In genomic region chr19:8851639-8852038, GRCm38 (mm10) we compare ENCODE assay signal across 17 mouse cellular contexts. TPM values are rescaled to one million over a fixed set of nuclear protein-coding genes. Genes with fewer than 3 reads are reported as not detected.
DNase-seq lines count a peak whose midpoint lies in the region; ATAC-seq and TF ChIP-seq lines count a peak whose summit lies in the region.
"Had no signal": no experiment of that assay in that cellular context is flagged by ENCODE, and none has a peak within 500 bp of the region (broad histone marks: within the 10 kb centered on the region; RNA-seq: fewer than 3 reads in every experiment).

No protein-coding gene starts in this region.

- TF ChIP-seq POLR2A in kidney, adult 2 months (IDR thresholded peaks at IDR 0.05; ENCODE audit: low read depth, low read length): no peak

- no peak for ATAC-seq in limb, embryonic 12.5 days (ENCODE audit: insufficient number of reproducible peaks, insufficient read depth, low FRiP score, low TSS enrichment, low read depth)
- ATAC-seq: inflammation-experienced regulatory T-cells, adult 6 months; midbrain, embryonic 15.5 days had no signal

- H3K9me3 ChIP-seq in limb, embryonic 12.5 days: no peaks in the 10 kb centered on the region
- H3K9me3 ChIP-seq in heart, embryonic 10.5 days: no peaks in the 10 kb centered on the region
- H3K9me3 ChIP-seq: forebrain, embryonic 10.5 days; limb, embryonic 13.5 days; midbrain, embryonic 15.5 days had no signal

- peaks cover under 1% of the 10 kb centered on the region; the same call in 1 of the 2 replicates for H3K36me3 ChIP-seq in kidney, adult 2 months (ENCODE audit: control insufficient read depth, insufficient read depth, low read length)
- peaks cover 22% of the 10 kb centered on the region for H3K36me3 ChIP-seq in limb, embryonic 12.5 days
- peaks cover 19% of the 10 kb centered on the region for H3K36me3 ChIP-seq in heart, embryonic 10.5 days

- H3K27ac ChIP-seq in kidney, adult 2 months (ENCODE audit: insufficient read depth, low read depth, low read length): no peak overlapping the region
- no peak overlapping the region for H3K27ac ChIP-seq in limb, embryonic 12.5 days
- no peak overlapping the region for H3K27ac ChIP-seq in heart, embryonic 10.5 days
- H3K27ac ChIP-seq: forebrain, embryonic 10.5 days; midbrain, embryonic 15.5 days had no signal

- H3K4me2 ChIP-seq in limb, embryonic 12.5 days: no peak overlapping the region
- H3K4me2 ChIP-seq: limb, embryonic 13.5 days; midbrain, embryonic 15.5 days had no signal

- no peak for DNase-seq in kidney, adult 2 months
- DNase-seq in kidney, adult 8-10 months: no peak
- DNase-seq in NIH3T3 (ENCODE audit: low read depth): peak; percentile 35
- peak; percentile 26 for DNase-seq in lung, postnatal 14 days
- no peak for DNase-seq in heart, embryonic 10.5 days (ENCODE audit: low spot score)
- DNase-seq in cerebellum, adult 18-20 months: no peak
- DNase-seq: adrenal gland, postnatal 25 days; kidney, postnatal 25 days; right cerebral cortex, adult 18-20 months; thymus, postnatal 25 days had no signal

- no peak overlapping the region for H3K4me3 ChIP-seq in kidney, adult 2 months (ENCODE audit: insufficient read depth, low read depth, low read length)
- no peak overlapping the region for H3K4me3 ChIP-seq in limb, embryonic 12.5 days (replicated peaks)
- no peak overlapping the region for H3K4me3 ChIP-seq in heart, embryonic 10.5 days
- H3K4me3 ChIP-seq: forebrain, embryonic 10.5 days; limb, embryonic 13.5 days; midbrain, embryonic 15.5 days had no signal

- 68% methylated on average over 7 of the region's 7 CpGs for WGBS in kidney, adult 2 months
- WGBS in limb, embryonic 12.5 days: 58% methylated on average over 7 of the region's 7 CpGs
- 43% methylated on average over 7 of the region's 7 CpGs for WGBS in heart, embryonic 10.5 days

- H3K4me1 ChIP-seq in kidney, adult 2 months (ENCODE audit: control insufficient read depth, insufficient read depth, low read length): no peaks in the 10 kb centered on the region
- peaks cover 14% of the 10 kb centered on the region for H3K4me1 ChIP-seq in limb, embryonic 12.5 days (replicated peaks)
- peaks cover 17% of the 10 kb centered on the region for H3K4me1 ChIP-seq in heart, embryonic 10.5 days
- H3K4me1 ChIP-seq: midbrain, embryonic 15.5 days had no signal

- 0 out of 2 replicates have a peak, but pooled peaks have one; percentile 22 for TF ChIP-seq CTCF in kidney, adult 2 months (conservative IDR thresholded peaks at IDR 0.05; ENCODE audit: insufficient read depth, insufficient read length, low read depth, low read length)

- 0 out of 2 replicates have a peak overlapping the region, but pooled peaks have one; percentile 8 for H3K9ac ChIP-seq in limb, embryonic 12.5 days (replicated peaks)
- H3K9ac ChIP-seq: limb, embryonic 13.5 days; midbrain, embryonic 15.5 days had no signal

- H3K27me3 ChIP-seq in kidney, adult 2 months (replicated peaks; ENCODE audit: control insufficient read depth, insufficient read depth, low read length): no peaks in the 10 kb centered on the region
- H3K27me3 ChIP-seq in limb, embryonic 12.5 days: no peaks in the 10 kb centered on the region
- H3K27me3 ChIP-seq in heart, embryonic 10.5 days (ENCODE audit: insufficient read depth, poor library complexity, severe bottlenecking): no peaks in the 10 kb centered on the region
- H3K27me3 ChIP-seq: limb, embryonic 13.5 days; midbrain, embryonic 15.5 days had no signal

RNA-seq across cellular contexts. Expression of gene Lrrn4cl, which starts 1.1 kb away (rescaled TPM):
- 0.87 and 1.5 TPM in 2 replicates for polyA plus RNA-seq in kidney, adult 2 months (2012; rRNA removed)
- polyA plus RNA-seq in limb, embryonic 12.5 days (2016; fragmentation: Nextera tagmentation; extraction: Ambion mirVana): 0.24 and 0.58 TPM in 2 replicates
- polyA plus RNA-seq in heart, embryonic 10.5 days (2016; fragmentation: Nextera tagmentation; extraction: Ambion mirVana): 0.36 and 0.51 TPM in 2 replicates

RNA-seq across cellular contexts. Expression of gene Gng3, which starts 12.6 kb away (rescaled TPM):
- polyA plus RNA-seq in kidney, adult 2 months (2012; rRNA removed): 0.29 and 0.83 TPM in 2 replicates
- polyA plus RNA-seq in limb, embryonic 12.5 days (2016; fragmentation: Nextera tagmentation; extraction: Ambion mirVana): 10.7 and 12.0 TPM in 2 replicates
- polyA plus RNA-seq in heart, embryonic 10.5 days (2016; fragmentation: Nextera tagmentation; extraction: Ambion mirVana): 2.6 and 4.7 TPM in 2 replicates

RNA-seq across cellular contexts. Expression of gene Bscl2, which starts 14.4 kb away (rescaled TPM):
- 204 and 214 TPM in 2 replicates for polyA plus RNA-seq in kidney, adult 2 months (2012; rRNA removed)
- 43.1 and 43.2 TPM in 2 replicates for polyA plus RNA-seq in limb, embryonic 12.5 days (2016; fragmentation: Nextera tagmentation; extraction: Ambion mirVana)
- 46.2 and 51.1 TPM in 2 replicates for polyA plus RNA-seq in heart, embryonic 10.5 days (2016; fragmentation: Nextera tagmentation; extraction: Ambion mirVana)

RNA-seq across cellular contexts. Expression of gene Ubxn1, which starts 19.7 kb away (rescaled TPM):
- 121 and 133 TPM in 2 replicates for polyA plus RNA-seq in kidney, adult 2 months (2012; rRNA removed)
- 184 and 185 TPM in 2 replicates for polyA plus RNA-seq in limb, embryonic 12.5 days (2016; fragmentation: Nextera tagmentation; extraction: Ambion mirVana)
- 156 and 193 TPM in 2 replicates for polyA plus RNA-seq in heart, embryonic 10.5 days (2016; fragmentation: Nextera tagmentation; extraction: Ambion mirVana)

RNA-seq across cellular contexts. Expression of gene AC129217.1, which starts 22.1 kb away (rescaled TPM):
- 3.5 TPM in 1 of 2 replicates, not detected in the other for polyA plus RNA-seq in kidney, adult 2 months (2012; rRNA removed)
- polyA plus RNA-seq in limb, embryonic 12.5 days (2016; fragmentation: Nextera tagmentation; extraction: Ambion mirVana): not detected in 2 replicates
- not detected in 2 replicates for polyA plus RNA-seq in heart, embryonic 10.5 days (2016; fragmentation: Nextera tagmentation; extraction: Ambion mirVana)
- polyA plus RNA-seq: embryonic facial prominence, embryonic 14.5 days; forebrain, embryonic 10.5 days; inflammation-experienced regulatory T-cells, adult 6 months; limb, embryonic 13.5 days; midbrain, embryonic 15.5 days; spleen, adult 2 months had no signal

Comparison
In these comparisons a context has a peak if more than half of its experiments do, and no peak if none do; other contexts are left out.
1. DNase-seq: peak in NIH3T3 (single experiment) and lung, postnatal 14 days (single experiment); none in kidney, adult 2 months (single experiment), kidney, adult 8-10 months (0 of 2), heart, embryonic 10.5 days (single experiment) and cerebellum, adult 18-20 months (0 of 2).